ENCODE assay signal across 8 mouse cellular contexts in the genomic region with DNA sequence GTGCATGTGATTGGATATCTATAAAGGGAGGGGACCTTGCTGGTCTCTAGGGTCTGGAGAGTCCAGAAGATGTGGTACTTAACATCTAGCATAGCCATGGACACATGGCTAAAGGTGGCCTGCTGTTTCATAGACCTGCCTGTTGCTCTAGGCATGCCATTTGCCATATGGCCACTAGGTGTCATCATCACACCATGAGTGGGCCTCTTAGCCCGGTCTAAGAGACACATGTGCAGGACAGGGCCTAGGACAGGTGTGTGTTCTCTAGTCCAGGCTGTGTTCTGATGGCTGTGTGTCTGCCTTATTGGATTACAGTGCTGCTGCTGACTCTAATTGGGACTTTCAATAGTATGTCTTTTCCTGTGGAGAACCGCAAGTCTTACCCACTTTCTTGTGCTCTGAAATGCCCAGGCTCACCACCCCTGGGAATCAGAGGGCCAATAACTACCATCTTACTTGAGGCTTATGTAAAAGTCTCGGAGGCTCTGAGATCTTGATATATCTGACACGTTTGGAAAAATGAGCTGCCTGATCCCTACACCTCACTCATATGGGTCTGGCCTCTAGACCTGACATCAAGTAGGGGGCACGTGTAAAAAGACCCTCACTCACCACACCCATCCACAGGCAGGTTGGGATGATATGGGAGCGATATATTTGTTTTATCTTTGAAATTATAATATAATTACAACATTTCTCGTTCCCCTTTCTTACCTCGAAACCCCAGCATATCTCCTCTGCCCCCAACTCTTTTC. TPM values are rescaled to one million over a fixed set of nuclear protein-coding genes. Genes with fewer than 3 reads are reported as not detected.
DNase-seq lines count a peak whose midpoint lies in the region; ATAC-seq lines count a peak whose summit lies in the region.

No protein-coding gene starts in this region.

- H3K4me1 ChIP-seq in intestine, embryonic 15.5 days (replicated peaks): no peaks in the 10 kb centered on the region
- H3K4me1 ChIP-seq in midbrain, embryonic 11.5 days (ENCODE audit: control insufficient read depth, insufficient read depth, low read length): no peaks in the 10 kb centered on the region

- no peak overlapping the region for H3K4me2 ChIP-seq in intestine, embryonic 15.5 days (replicated peaks)
- H3K4me2 ChIP-seq in midbrain, embryonic 11.5 days: no peak overlapping the region

- no peaks in the 10 kb centered on the region for H3K9me3 ChIP-seq in intestine, embryonic 15.5 days
- H3K9me3 ChIP-seq in midbrain, embryonic 11.5 days (ENCODE audit: control insufficient read depth, low read length): no peaks in the 10 kb centered on the region

- ATAC-seq in activated CD4-positive, CD25-positive, alpha-beta regulatory T cell, adult 4 months: peak; percentile 90
- ATAC-seq in intestine, embryonic 15.5 days: peak; percentile 88
- peak; percentile 87 for ATAC-seq in midbrain, embryonic 11.5 days (ENCODE audit: low FRiP score)

- intact Hi-C loops in left cerebral cortex, postnatal 25 days (cut with DNase I): loop anchor here (1.0 to 5.0 kb wide), 5 partner anchors 520 to 1537 kb away; a partner anchor contains a TSS

- 62% methylated on average over 8 of the region's 8 CpGs for WGBS in intestine, embryonic 15.5 days
- WGBS in midbrain, embryonic 11.5 days: 58% methylated on average over 8 of the region's 8 CpGs

- no peaks in the 10 kb centered on the region for H3K27me3 ChIP-seq in intestine, embryonic 15.5 days (replicated peaks)
- H3K27me3 ChIP-seq in midbrain, embryonic 11.5 days (ENCODE audit: control insufficient read depth, insufficient read depth, low read length): no peaks in the 10 kb centered on the region

- no peaks in the 10 kb centered on the region for H3K36me3 ChIP-seq in intestine, embryonic 15.5 days
- H3K36me3 ChIP-seq in midbrain, embryonic 11.5 days (ENCODE audit: control insufficient read depth, insufficient read depth, low read length): no peaks in the 10 kb centered on the region

- H3K9ac ChIP-seq in intestine, embryonic 15.5 days: no peak overlapping the region
- H3K9ac ChIP-seq in midbrain, embryonic 11.5 days (ENCODE audit: low read length): no peak overlapping the region

- peak; percentile 92 for DNase-seq in embryo, embryonic 10 days (ENCODE audit: low spot score)
- peak; percentile 57 for DNase-seq in gastrocnemius, postnatal 25 days
- DNase-seq in left cerebral cortex, postnatal 25 days (ENCODE audit: low spot score in 2 of 2): peak; percentile 78 to 85
- DNase-seq in midbrain, embryonic 11.5 days (ENCODE audit: low spot score, missing footprints): peak; percentile 98
- DNase-seq in right cerebral cortex, postnatal 4 days: peak; percentile 77
- DNase-seq in yolk sac, embryonic 10.5 days (ENCODE audit: low spot score): peak; percentile 48

- no peak overlapping the region for H3K27ac ChIP-seq in intestine, embryonic 15.5 days
- no peak overlapping the region for H3K27ac ChIP-seq in midbrain, embryonic 11.5 days (ENCODE audit: low read depth, low read length)

- no peak overlapping the region for H3K4me3 ChIP-seq in intestine, embryonic 15.5 days (replicated peaks)
- H3K4me3 ChIP-seq in midbrain, embryonic 11.5 days (ENCODE audit: low read depth, low read length): no peak overlapping the region

RNA-seq across cellular contexts. Expression of a gene that starts 22.5 kb away (rescaled TPM):
- polyA plus RNA-seq in activated CD4-positive, CD25-positive, alpha-beta regulatory T cell, adult 4 months (2017; shearing (Covaris generic)): 10 to 100 TPM in 1 of 2 experiments, 1 to 10 TPM in 1; 9.6 to 12.7 TPM
- total RNA-seq in gastrocnemius, postnatal 25 days (2021): 10 to 100 TPM; 16.5 to 19.8 TPM
- 31.7 and 35.8 TPM in 2 replicates for polyA plus RNA-seq in intestine, embryonic 15.5 days (2015; fragmentation: Nextera tagmentation; extraction: Ambion mirVana)
- total RNA-seq in left cerebral cortex, postnatal 25 days (2021): 1 to 10 TPM; 3.2 to 5.2 TPM
- polyA plus RNA-seq in midbrain, embryonic 11.5 days (2014; fragmentation: Nextera tagmentation; extraction: Ambion mirVana): 24.0 and 26.2 TPM in 2 replicates

Comparison
In these comparisons a context has a peak if more than half of its experiments do, and no peak if none do; other contexts are left out.
1. DNase-seq: peak in every context shown above with its lines; median percentile 98 in midbrain, embryonic 11.5 days; 92 in embryo, embryonic 10 days; 82 in left cerebral cortex, postnatal 25 days; 77 in right cerebral cortex, postnatal 4 days; 57 in gastrocnemius, postnatal 25 days; 48 in yolk sac, embryonic 10.5 days.